Mouse (Mus musculus) CH12.LX (cell line): ENCODE results near the gene Shisa2. TPM values are rescaled to one million over a fixed set of nuclear protein-coding genes. Genes with fewer than 3 reads are reported as not detected.
A peak's percentile ranks its signal among the peaks of the same experiment; 100 is the strongest.

Experiments used
- DNase-seq: peaks from one replicate; pipeline ENCODE4 v3.0.0-alpha.2; 2013; ENCODE audit errors: extremely low read depth
- H3K27ac ChIP-seq: 2 replicates; pipeline ENCODE4 v1.5.1; 2012; ENCODE audit warnings: low read depth, mild to moderate bottlenecking, control low read depth, moderate library complexity; ENCODE audit not compliant: insufficient read depth
- H3K27me3 ChIP-seq: replicated peaks from 2 replicates; pipeline ENCODE3; 2012; ENCODE audit warnings: inconsistent platforms
- H3K36me3 ChIP-seq, 2 experiments: replicated peaks in 1 of 2; 2 replicates each; pipeline versions ENCODE3 to v1.6.1; 2012; ENCODE audit warnings: inconsistent platforms in 1 of 2, low read length in 1 of 2, mild to moderate bottlenecking in 1 of 2, mixed read lengths in 1 of 2, moderate library complexity in 1 of 2; ENCODE audit not compliant: control insufficient read depth in 1 of 2, insufficient read depth in 1 of 2
- H3K4me1 ChIP-seq, 2 experiments: 2 replicates each; pipeline ENCODE4 v1.6.1; 2012; ENCODE audit warnings: inconsistent platforms in 1 of 2, moderate library complexity in 1 of 2; ENCODE audit not compliant: insufficient read depth in 2 of 2, control insufficient read depth in 1 of 2
- H3K4me2 ChIP-seq: 2 replicates; pipeline ENCODE4 v1.6.1; 2012; ENCODE audit warnings: low read depth, mild to moderate bottlenecking, control low read depth; ENCODE audit not compliant: poor library complexity, insufficient read depth, severe bottlenecking
- H3K4me3 ChIP-seq, 3 experiments: fragments of 150-350 bp in 1 of 3; sonication (generic) in 1 of 3; replicated peaks in 1 of 3; 2 replicates each; pipeline versions ENCODE3 to v1.5.1; 2011 to 2012; ENCODE audit warnings: low read depth in 2 of 3, low read length in 2 of 3, mild to moderate bottlenecking in 2 of 3, moderate library complexity in 2 of 3, control low read depth in 1 of 3, improper control_type of control experiment in 1 of 3, inconsistent platforms in 1 of 3, mixed read lengths in 1 of 3; ENCODE audit not compliant: poor library complexity in 1 of 3
- H3K79me2 ChIP-seq: replicated peaks from 2 replicates; pipeline ENCODE4 v1.6.1; 2012; ENCODE audit warnings: mild to moderate bottlenecking, moderate library complexity; ENCODE audit not compliant: control insufficient read depth, poor library complexity, insufficient read depth, severe bottlenecking; ENCODE audit errors: extremely low read depth
- H3K9ac ChIP-seq: 2 replicates; pipeline ENCODE4 v1.6.1; 2012; ENCODE audit warnings: low read depth, mild to moderate bottlenecking, control low read depth, moderate library complexity; ENCODE audit not compliant: insufficient read depth
- H3K9me3 ChIP-seq: replicated peaks from 2 replicates; pipeline ENCODE3; 2012; ENCODE audit warnings: low read length, inconsistent platforms, mixed read lengths
- BHLHE40 ChIP-seq: IDR thresholded peaks from 2 replicates; pipeline ENCODE4 v1.6.1; 2011; ENCODE audit warnings: mild to moderate bottlenecking, low read depth, low read length, improper control_type of control experiment
- CTCF ChIP-seq, 2 experiments: IDR thresholded peaks in 1 of 2; conservative IDR thresholded peaks in 1 of 2; 2 replicates each; pipeline ENCODE4 v1.5.1; 2011 to 2012; ENCODE audit warnings: low read depth in 2 of 2, low read length in 2 of 2, improper control_type of control experiment in 1 of 2, inconsistent platforms in 1 of 2, mild to moderate bottlenecking in 1 of 2, moderate library complexity in 1 of 2
- E2F4 ChIP-seq: IDR thresholded peaks from 2 replicates; pipeline ENCODE4 v1.6.1; 2011; ENCODE audit warnings: low read depth, low read length, improper control_type of control experiment; ENCODE audit not compliant: insufficient replicate concordance
- ELF1 ChIP-seq: IDR thresholded peaks from 2 replicates; pipeline ENCODE4 v1.6.1; 2014; ENCODE audit warnings: low read depth, mild to moderate bottlenecking, inconsistent platforms, low read length, improper control_type of control experiment
- ETS1 ChIP-seq: conservative IDR thresholded peaks from 2 replicates; pipeline ENCODE4 v1.6.1; 2012; ENCODE audit warnings: low read depth, mild to moderate bottlenecking, inconsistent platforms, low read length, improper control_type of control experiment, moderate library complexity
- GABPA ChIP-seq: IDR thresholded peaks from 2 replicates; pipeline ENCODE4 v1.6.1; 2012; ENCODE audit warnings: low read depth, low read length, improper control_type of control experiment, inconsistent platforms; ENCODE audit not compliant: insufficient replicate concordance
- HCFC1 ChIP-seq: IDR thresholded peaks from 2 replicates; pipeline ENCODE4 v1.6.1; 2012; ENCODE audit warnings: low read depth, mild to moderate bottlenecking, inconsistent platforms, low read length, improper control_type of control experiment
- IRF4 ChIP-seq: IDR thresholded peaks from 2 replicates; pipeline ENCODE4 v1.6.1; 2014; ENCODE audit warnings: low read depth, mild to moderate bottlenecking, inconsistent platforms, low read length, improper control_type of control experiment
- JUND ChIP-seq: conservative IDR thresholded peaks from 2 replicates; pipeline ENCODE4 v1.6.1; 2011; ENCODE audit warnings: low read depth, low read length, improper control_type of control experiment
- KAT2A ChIP-seq: IDR thresholded peaks from 2 replicates; pipeline ENCODE4 v1.6.1; 2012; ENCODE audit warnings: low read length, improper control_type of control experiment, inconsistent platforms; ENCODE audit not compliant: insufficient replicate concordance
- MAFK ChIP-seq: IDR thresholded peaks from 2 replicates; pipeline ENCODE4 v1.6.1; 2011; ENCODE audit warnings: low read length, improper control_type of control experiment; ENCODE audit not compliant: insufficient replicate concordance
- MAX ChIP-seq: IDR thresholded peaks from 2 replicates; pipeline ENCODE4 v1.6.1; 2011; ENCODE audit warnings: low read length, improper control_type of control experiment
- MAZ ChIP-seq: IDR thresholded peaks from 2 replicates; pipeline ENCODE4 v1.6.1; 2012; ENCODE audit warnings: low read depth, mild to moderate bottlenecking, inconsistent platforms, low read length, improper control_type of control experiment, moderate library complexity
- NRF1 ChIP-seq: IDR thresholded peaks from 2 replicates; pipeline ENCODE4 v1.6.1; 2014; ENCODE audit warnings: low read depth, mild to moderate bottlenecking, inconsistent platforms, low read length, improper control_type of control experiment, moderate library complexity
- POLR2A ChIP-seq: IDR thresholded peaks from 2 replicates; pipeline ENCODE4 v1.6.1; 2011; ENCODE audit warnings: low read depth, mild to moderate bottlenecking, improper control_type of control experiment, low read length
- POLR2AphosphoS2 ChIP-seq: IDR thresholded peaks from 2 replicates; pipeline ENCODE4 v1.6.1; 2011; ENCODE audit warnings: low read depth, low read length, improper control_type of control experiment
- RAD21 ChIP-seq: IDR thresholded peaks from 2 replicates; pipeline ENCODE4 v1.6.1; 2011; ENCODE audit warnings: low read depth, mild to moderate bottlenecking, low read length, improper control_type of control experiment, moderate library complexity
- RCOR1 ChIP-seq: conservative IDR thresholded peaks from 2 replicates; pipeline ENCODE4 v1.6.1; 2012; ENCODE audit warnings: low read depth, mild to moderate bottlenecking, inconsistent platforms, low read length, improper control_type of control experiment
- SMC3 ChIP-seq: IDR thresholded peaks from 2 replicates; pipeline ENCODE4 v1.6.1; 2011; ENCODE audit warnings: low read depth, low read length, improper control_type of control experiment
- TBP ChIP-seq: conservative IDR thresholded peaks from 2 replicates; pipeline ENCODE4 v1.6.1; 2011; ENCODE audit warnings: low read depth, low read length, improper control_type of control experiment
- UBTF ChIP-seq: IDR thresholded peaks from 2 replicates; pipeline ENCODE4 v1.6.1; 2012; ENCODE audit warnings: low read depth, mild to moderate bottlenecking, inconsistent platforms, low read length, improper control_type of control experiment, moderate library complexity
- ZKSCAN1 ChIP-seq: IDR thresholded peaks from 2 replicates; pipeline ENCODE4 v1.6.1; 2012; ENCODE audit warnings: low read depth, inconsistent platforms, low read length, improper control_type of control experiment, borderline replicate concordance
- ZMIZ1 ChIP-seq: IDR thresholded peaks from 2 replicates; pipeline ENCODE4 v1.6.1; 2012; ENCODE audit warnings: low read depth, mild to moderate bottlenecking, inconsistent platforms, low read length, improper control_type of control experiment
- ZNF384 ChIP-seq: IDR thresholded peaks from 2 replicates; pipeline ENCODE4 v1.6.1; 2012; ENCODE audit warnings: low read depth, low read length, improper control_type of control experiment, inconsistent platforms
- dilution Hi-C: fragments of 300-500 bp; cut with MboI; formaldehyde crosslinking; loops from 2 replicates; pipeline ENCODE4 v1.14.3; 2020; ENCODE audit warnings: low sequenced_read_pairs; ENCODE audit not compliant: extremely low pct_unique_long_range_greater_than_20kb, extremely low pct_ligation_motif_present
- in situ Hi-C: fragments of 300-500 bp; cut with MboI; formaldehyde crosslinking; loops from 3 replicates; pipeline ENCODE4 v1.14.3; 2019; ENCODE audit warnings: low sequenced_read_pairs, low pct_ligation_motif_present, low pct_unique_long_range_greater_than_20kb, mixed read lengths
- polyA plus RNA-seq: library from polyadenylated mRNA; unstranded; fragments of >175 nt; gene quantifications from 2 replicates; pipeline ENCODE4 v1.2.1, GENCODE M21; 2012; ENCODE audit warnings: low read depth; ENCODE audit not compliant: insufficient read length
- total RNA-seq, 2 experiments: library from RNA; depleted of rRNA; stranded (reverse); fragments of 300-350 nt in 1 of 2; fragments of >200 nt in 1 of 2; gene quantifications; 2 replicates each; pipeline ENCODE4 v1.2.3; 2012 to 2014

Shisa2 gene
- total and polyA plus RNA-seq, 3 experiments = 0.08 to 0.36 (median 0.21) TPM

- no peaks in the 10 kb centered on the region for H3K9me3 ChIP-seq
- TF ChIP-seq KAT2A (no peak), JUND (no peak), MAZ (no peak), UBTF (no peak), RAD21 (no peak)
- TF ChIP-seq, all 38 proteins: peak for 0
- Histone ChIP-seq H3K4me1 (no peaks in the 10 kb centered on the region), H3K9ac (no peak overlapping the region), H3K4me3 (no peak overlapping the region), H3K4me2 (no peak overlapping the region), H3K27me3 (no peaks in the 10 kb centered on the region), H3K79me2 (no peaks in the 10 kb centered on the region), H3K27ac (no peak overlapping the region), H3K36me3 (no peaks in the 10 kb centered on the region)
- dilution Hi-C loops (no loop called here), in situ Hi-C loops (no loop called here)
- no peak for DNase-seq
Observed at GRCm38 (mm10) chr14:59616802-59617201, 8.3 kb upstream of the Shisa2 start.

GRCm38 (mm10) chr14:59624326-59624885 lies 702 bp upstream of the Shisa2 start:
- Histone ChIP-seq H3K4me2 (peak overlapping the region; percentile 10; the same call in 1 of the 2 replicates), H3K9me3 (no peaks in the 10 kb centered on the region), H3K36me3 (no peaks in the 10 kb centered on the region), H3K27ac (no peak overlapping the region), H3K4me3 (no peak overlapping the region), H3K79me2 (no peaks in the 10 kb centered on the region), H3K9ac (no peak overlapping the region), H3K4me1 (peaks cover 0 to 2% of the 10 kb centered on the region in 2 experiments; a peak in 1 of 4 replicates)
- dilution Hi-C loops (no loop called here), in situ Hi-C loops (no loop called here)
- no peak for DNase-seq
- no peak for TF ChIP-seq ZNF384
- no peak for TF ChIP-seq IRF4
- no peak for TF ChIP-seq GABPA
- no peak for TF ChIP-seq HCFC1
- no peak for TF ChIP-seq CTCF (conservative IDR thresholded peaks at IDR 0.05 in 1 of 2, IDR thresholded peaks at IDR 0.05 in 1 of 2; ENCODE audit: low read depth in 2 of 2, low read length in 2 of 2)
- TF ChIP-seq SMC3 = no peak
- TF ChIP-seq, all 38 proteins: peak for 0
- peaks cover 2% of the 10 kb centered on the region for H3K27me3 ChIP-seq

GRCm38 (mm10) chr14:59625806-59626364 lies 777 bp downstream of the Shisa2 start:
- Histone ChIP-seq H3K4me3 (no peak overlapping the region), H3K27me3 (peaks cover 2% of the 10 kb centered on the region), H3K36me3 (no peaks in the 10 kb centered on the region), H3K4me1 (peaks cover 6 to 7% of the 10 kb centered on the region in 2 experiments), H3K4me2 (no peak overlapping the region), H3K9me3 (no peaks in the 10 kb centered on the region), H3K79me2 (no peaks in the 10 kb centered on the region), H3K9ac (no peak overlapping the region), H3K27ac (no peak overlapping the region)
- no peak for DNase-seq
- in situ Hi-C loops (no loop called here), dilution Hi-C loops (no loop called here)
- no peak for TF ChIP-seq ZKSCAN1
- no peak for TF ChIP-seq ZNF384
- TF ChIP-seq MAZ = no peak
- no peak for TF ChIP-seq JUND
- TF ChIP-seq BHLHE40 = no peak
- TF ChIP-seq MAFK = no peak
- no peak for TF ChIP-seq ETS1
- no peak for TF ChIP-seq MAX
- TF ChIP-seq TBP = no peak
- no peak for TF ChIP-seq KAT2A
- TF ChIP-seq POLR2A = no peak
- no peak for TF ChIP-seq POLR2AphosphoS2
- no peak for TF ChIP-seq HCFC1
- TF ChIP-seq NRF1 = no peak
- no peak for TF ChIP-seq RCOR1
- no peak for TF ChIP-seq ZMIZ1
- no peak for TF ChIP-seq E2F4
- no peak for TF ChIP-seq ELF1
